Mouse (Mus musculus) olfactory bulb, adult 2 months (tissue): ENCODE data around the gene St5.

ENCODE experiments used
- CTCF ChIP-seq: fragments of 200-500 bp; IDR thresholded peaks from 2 replicates; pipeline ENCODE4 v1.5.1; 2012; ENCODE audit warnings: low read depth, mild to moderate bottlenecking, low read length, moderate library complexity; ENCODE audit not compliant: insufficient read depth
- POLR2A ChIP-seq: fragments of 200-500 bp; IDR thresholded peaks from 2 replicates; pipeline ENCODE4 v1.6.1; 2012; ENCODE audit warnings: mild to moderate bottlenecking, low read depth, low read length, moderate library complexity; ENCODE audit not compliant: insufficient read depth

- TF ChIP-seq CTCF, result no peak
- TF ChIP-seq POLR2A, result no peak
Observed at GRCm38 (mm10) chr7:109609565-109610345, 93.7 kb downstream of the St5 start.
